Mouse (Mus musculus) spleen, adult 2 months (tissue): ENCODE results near the gene Kirrel3.

ENCODE experiments used
- CTCF ChIP-seq: fragments of 200-500 bp; IDR thresholded peaks from 2 replicates; pipeline ENCODE4 v1.5.1; 2011; ENCODE audit warnings: mild to moderate bottlenecking, inconsistent platforms; ENCODE audit not compliant: insufficient read depth, insufficient read length, insufficient replicate concordance; ENCODE audit errors: extremely low read depth
- POLR2A ChIP-seq: fragments of 200-500 bp; IDR thresholded peaks from 2 replicates; pipeline ENCODE4 v1.6.1; 2011; ENCODE audit warnings: low read depth, low read length, inconsistent platforms

DNA sequence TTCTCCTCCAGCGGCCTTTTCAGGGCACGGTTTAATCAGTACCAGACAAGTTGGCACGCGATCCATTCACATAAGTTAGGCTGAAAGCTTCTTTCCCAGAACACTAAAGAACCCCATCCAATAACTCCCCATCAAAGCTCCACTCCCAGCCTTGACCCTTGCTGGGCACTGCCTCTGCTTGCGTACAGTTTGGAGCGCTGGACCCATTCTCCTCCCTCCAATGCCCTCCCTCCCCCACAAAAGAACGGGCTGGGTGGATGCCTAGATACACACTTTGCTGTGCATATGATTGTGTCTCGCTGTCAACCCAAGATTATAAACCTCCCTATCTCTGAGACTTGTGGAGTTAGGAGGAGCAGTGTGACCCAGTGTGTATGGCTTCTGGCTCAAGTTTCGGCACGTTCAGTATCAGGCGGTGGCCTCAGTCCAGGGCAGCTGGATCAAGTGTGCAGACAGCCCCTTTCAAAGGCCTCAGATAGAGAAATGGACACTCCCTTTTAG lies 559.4 kb downstream of the Kirrel3 start:
- TF ChIP-seq CTCF: no peak
- TF ChIP-seq POLR2A: no peak
